Mouse (Mus musculus) forebrain, embryonic 11.5 days (tissue): Measurements from ENCODE around the gene Slc25a5. TPM values are rescaled to one million over a fixed set of nuclear protein-coding genes. Genes with fewer than 3 reads are reported as not detected.

Source experiments
- ATAC-seq: fragments of 200-750 bp; cut with Nextera tagmentation; replicated peaks from 2 replicates; pipeline ENCODE4 v1.8.0; 2017; ENCODE audit warnings: moderate TSS enrichment; ENCODE audit not compliant: low FRiP score
- DNase-seq: peaks from one replicate; pipeline ENCODE4 v3.0.0-alpha.2; 2017; ENCODE audit warnings: low spot score
- H3K27ac ChIP-seq: fragments of 300-500 bp; sonication (generic); 2 replicates; pipeline ENCODE4 v1.5.1; 2014; ENCODE audit warnings: low read depth, low read length
- H3K27me3 ChIP-seq: fragments of 300-500 bp; sonication (generic); 2 replicates; pipeline ENCODE4 v1.6.1; 2014; ENCODE audit warnings: mild to moderate bottlenecking, low read length, mixed read lengths; ENCODE audit not compliant: control insufficient read depth, insufficient read depth
- H3K36me3 ChIP-seq: fragments of 300-500 bp; sonication (generic); 2 replicates; pipeline ENCODE4 v1.6.1; 2014; ENCODE audit warnings: mild to moderate bottlenecking, low read length, moderate library complexity, mixed read lengths; ENCODE audit not compliant: control insufficient read depth, insufficient read depth
- H3K4me1 ChIP-seq: fragments of 300-500 bp; sonication (generic); replicated peaks from 2 replicates; pipeline ENCODE4 v1.6.1; 2014; ENCODE audit warnings: low read length, mixed read lengths; ENCODE audit not compliant: control insufficient read depth, insufficient read depth
- H3K4me2 ChIP-seq: fragments of 300-500 bp; sonication (generic); 2 replicates; pipeline ENCODE4 v1.6.1; 2014; ENCODE audit warnings: low read depth, mild to moderate bottlenecking, low read length, moderate library complexity, mixed read lengths; ENCODE audit not compliant: severe bottlenecking
- H3K4me3 ChIP-seq: fragments of 300-500 bp; sonication (generic); 2 replicates; pipeline ENCODE4 v1.5.1; 2014; ENCODE audit warnings: low read depth, low read length
- H3K9ac ChIP-seq: fragments of 300-500 bp; sonication (generic); 2 replicates; pipeline ENCODE4 v1.6.1; 2014; ENCODE audit warnings: low read length
- H3K9me3 ChIP-seq: fragments of 300-500 bp; sonication (generic); 2 replicates; pipeline ENCODE4 v1.6.1; 2016; ENCODE audit warnings: low read length, mixed read lengths; ENCODE audit not compliant: control insufficient read depth
- WGBS: fragments of 180-500 bp; shearing (Covaris S2); extraction: QIAGEN DNeasy Blood & Tissue Kit; methylation state at CpG from one replicate; pipeline ENCODE4 v1.1.7; 2014; 5-methylcytosine and 5-hydroxymethylcytosine counted together
- polyA plus RNA-seq: library from polyadenylated mRNA; unstranded; fragments of >200 nt; fragmentation: Nextera tagmentation; extraction: Ambion mirVana; gene quantifications from 2 replicates; pipeline ENCODE4 v1.2.1, GENCODE M21; 2014

The Slc25a5 gene
- polyA plus RNA-seq, 1 experiment from 2014 or later, result 819 TPM

DNA sequence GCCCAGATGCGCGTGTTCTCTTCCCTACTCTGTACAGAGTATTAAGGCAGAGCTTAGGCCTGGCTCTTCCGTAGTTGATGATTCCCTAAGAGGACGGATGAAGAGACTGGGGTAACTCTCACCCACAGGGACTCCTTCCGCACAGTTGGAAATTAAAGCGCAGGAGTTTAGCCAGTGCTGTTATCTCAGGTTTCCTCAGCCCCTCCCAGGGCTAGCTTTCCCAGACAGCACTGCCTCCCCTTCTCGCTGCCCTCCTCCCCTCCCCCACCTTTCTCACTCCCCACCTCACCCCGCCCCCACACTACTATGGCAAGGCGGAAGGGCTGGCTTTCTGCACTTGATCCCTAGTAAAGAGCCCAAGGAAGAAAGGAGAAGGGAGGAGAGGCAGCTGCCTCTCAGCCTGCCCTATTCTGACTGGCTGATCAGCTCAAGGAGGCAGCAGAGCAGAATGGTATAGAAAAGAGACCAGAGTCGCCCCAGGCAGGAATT is 21.5 kb downstream of the Slc25a5 start:
- DNase-seq (peak; percentile 89), ATAC-seq (peak; percentile 95)
- Histone ChIP-seq H3K27ac (peak overlapping the region; percentile 75), H3K4me3 (no peak overlapping the region; the same call in 1 of the 2 replicates), H3K9me3 (no peaks in the 10 kb centered on the region), H3K4me2 (peak overlapping the region; percentile 44), H3K4me1 (0 out of 2 replicates have a peak, but pooled peaks cover 4% of the 10 kb centered on the region), H3K27me3 (no peaks in the 10 kb centered on the region), H3K9ac (peak overlapping the region; percentile 16; the same call in 1 of the 2 replicates), H3K36me3 (no peaks in the 10 kb centered on the region)
- 18% methylated on average over 10 of the region's 10 CpGs for WGBS

DNA sequence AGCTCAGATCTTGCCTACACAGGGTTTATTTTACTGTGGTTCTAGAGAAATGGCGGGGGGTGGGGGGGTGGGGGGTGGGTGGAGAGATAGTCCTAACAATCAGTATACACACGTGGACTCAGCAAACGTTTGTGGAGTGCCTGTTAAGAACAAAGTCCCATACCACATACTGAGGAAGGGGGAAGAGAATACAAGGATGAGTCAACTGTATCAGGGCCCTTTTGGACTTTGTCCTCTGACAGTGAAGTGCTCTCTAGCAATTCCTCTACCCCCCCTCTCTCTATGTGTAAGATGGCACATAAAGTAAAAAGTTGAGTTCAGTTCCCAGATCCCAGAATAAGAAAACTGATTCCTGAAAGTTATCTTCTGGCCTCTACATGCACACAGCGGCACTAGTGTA is 24.1 kb downstream of the Slc25a5 start:
- H3K27me3 ChIP-seq, result no peaks in the 10 kb centered on the region
- 57% methylated on average over 4 of the region's 4 CpGs for WGBS
- no peaks in the 10 kb centered on the region for H3K9me3 ChIP-seq
- H3K4me3 ChIP-seq, result no peak overlapping the region
- no peak overlapping the region for H3K9ac ChIP-seq
- H3K27ac ChIP-seq, result no peak overlapping the region
- ATAC-seq (no peak), DNase-seq (no peak)
- no peak overlapping the region for H3K4me2 ChIP-seq
- no peaks in the 10 kb centered on the region for H3K36me3 ChIP-seq
- H3K4me1 ChIP-seq, result 0 out of 2 replicates have a peak, but pooled peaks cover 4% of the 10 kb centered on the region

DNA sequence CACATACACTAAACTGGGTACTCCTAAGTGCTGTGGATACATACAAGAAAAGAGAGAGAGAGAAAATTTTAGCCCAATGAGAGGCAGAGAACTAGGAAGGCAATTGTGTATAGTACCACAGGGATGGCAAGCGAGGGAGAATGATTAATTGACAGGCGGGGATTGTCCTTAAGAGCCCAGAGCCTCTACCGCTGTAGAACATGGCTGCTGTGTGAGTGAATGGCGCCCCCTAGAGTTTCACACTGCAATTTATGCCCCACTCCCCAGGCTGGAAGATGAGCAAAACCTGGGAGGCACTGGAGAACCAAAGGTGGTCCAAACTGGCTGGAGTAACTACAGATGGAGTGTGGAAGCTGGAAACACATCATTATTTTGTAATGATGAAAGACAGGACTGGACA is 24.8 kb downstream of the Slc25a5 start:
- H3K9ac ChIP-seq, result no peak overlapping the region
- 15% methylated on average over 4 of the region's 4 CpGs for WGBS
- H3K27me3 ChIP-seq, result no peaks in the 10 kb centered on the region
- H3K4me2 ChIP-seq, result no peak overlapping the region
- H3K36me3 ChIP-seq, result no peaks in the 10 kb centered on the region
- no peak overlapping the region for H3K27ac ChIP-seq
- H3K4me1 ChIP-seq, result 0 out of 2 replicates have a peak, but pooled peaks cover 4% of the 10 kb centered on the region
- no peak for ATAC-seq
- H3K9me3 ChIP-seq, result no peaks in the 10 kb centered on the region
- peak; percentile 74 for DNase-seq
- no peak overlapping the region for H3K4me3 ChIP-seq

DNA sequence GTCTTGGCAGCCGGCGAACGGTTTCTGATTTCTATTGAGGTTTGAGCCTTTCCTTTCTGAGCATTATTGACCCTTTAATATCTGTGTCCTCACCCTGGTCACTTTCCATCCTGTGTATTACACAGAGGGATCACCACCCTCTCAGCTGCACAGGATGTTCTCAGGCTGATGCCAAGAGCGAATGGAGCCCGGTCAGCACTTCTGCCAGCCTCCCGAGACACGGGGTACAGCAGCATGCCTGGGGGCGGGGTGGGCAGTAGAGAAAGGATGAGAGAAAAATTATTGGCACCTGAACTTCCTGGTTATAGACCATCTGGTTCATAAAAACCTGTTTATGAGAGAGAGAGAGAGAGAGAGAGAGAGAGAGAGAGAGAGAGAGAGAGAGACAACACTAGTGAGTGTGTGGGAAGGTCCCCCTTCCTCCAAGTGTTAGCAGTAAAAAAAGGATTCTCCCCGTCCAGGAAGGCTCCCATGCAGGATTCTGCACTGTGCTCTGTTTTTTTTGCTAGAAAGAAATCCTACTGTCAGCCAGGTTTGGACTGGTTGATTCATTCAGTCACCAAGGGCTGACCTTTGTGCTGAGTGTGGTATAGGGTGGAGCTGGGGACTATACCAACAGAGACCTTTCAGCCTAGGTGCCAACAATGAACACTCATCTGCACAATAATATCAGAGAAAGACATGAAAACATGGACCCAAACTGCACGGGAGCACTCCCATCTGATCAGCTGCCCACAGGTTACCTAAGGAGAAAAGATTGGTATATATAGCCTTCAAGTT is 28.7 kb downstream of the Slc25a5 start:
- Histone ChIP-seq H3K4me1 (no peaks in the 10 kb centered on the region), H3K4me2 (no peak overlapping the region), H3K27ac (no peak overlapping the region), H3K9ac (no peak overlapping the region), H3K36me3 (no peaks in the 10 kb centered on the region), H3K4me3 (no peak overlapping the region), H3K9me3 (no peaks in the 10 kb centered on the region), H3K27me3 (no peaks in the 10 kb centered on the region)
- no peak for ATAC-seq
- DNase-seq, result no peak
- WGBS, result 88% methylated on average over 10 of the region's 10 CpGs

DNA sequence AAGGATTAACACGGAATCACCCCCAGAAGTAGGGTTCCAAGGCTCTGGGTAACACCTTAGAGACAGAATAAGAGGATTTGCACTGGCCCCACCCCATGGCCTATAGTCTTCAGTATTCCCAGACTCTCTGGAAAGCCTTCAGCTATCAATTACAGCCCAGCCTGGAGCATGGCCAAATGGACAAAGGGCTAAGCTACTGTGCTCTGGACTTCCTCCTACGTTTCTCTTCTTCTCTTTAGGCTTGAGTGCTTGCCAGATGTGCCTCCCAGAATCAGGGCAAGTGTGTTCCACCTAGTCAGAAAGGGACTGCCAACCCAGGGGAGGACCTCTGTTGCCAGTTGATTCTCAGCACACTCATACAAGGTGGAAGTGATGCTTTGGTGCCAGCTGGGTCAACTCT is 29.6 kb downstream of the Slc25a5 start:
- ATAC-seq (no peak), DNase-seq (no peak)
- no peak overlapping the region for H3K27ac ChIP-seq
- no peaks in the 10 kb centered on the region for H3K4me1 ChIP-seq
- WGBS, result 57% methylated on average over 2 of the region's 2 CpGs
- no peaks in the 10 kb centered on the region for H3K27me3 ChIP-seq
- no peaks in the 10 kb centered on the region for H3K9me3 ChIP-seq
- no peak overlapping the region for H3K9ac ChIP-seq
- H3K4me3 ChIP-seq, result no peak overlapping the region
- no peaks in the 10 kb centered on the region for H3K36me3 ChIP-seq
- no peak overlapping the region for H3K4me2 ChIP-seq

DNA sequence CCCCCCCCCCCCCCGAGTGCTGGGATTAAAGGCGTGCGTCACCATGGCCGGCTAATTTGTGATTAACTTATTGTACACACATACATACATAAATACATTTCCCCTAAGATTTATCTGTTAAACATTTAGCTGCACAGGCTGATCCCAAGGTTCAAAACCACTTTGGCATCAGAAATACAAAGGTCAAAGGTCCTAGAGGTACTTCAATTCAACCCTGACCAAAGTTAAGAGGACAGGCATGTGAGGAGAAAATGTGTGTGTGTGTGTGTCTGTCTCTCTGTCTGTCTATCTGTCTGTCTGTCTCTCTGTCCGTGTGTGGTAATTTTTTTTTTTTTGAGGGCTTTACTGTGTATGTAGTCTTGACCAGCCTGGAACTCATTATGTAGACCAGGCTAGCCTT is 31.4 kb downstream of the Slc25a5 start:
- H3K27ac ChIP-seq, result no peak overlapping the region
- ATAC-seq (no peak), DNase-seq (no peak)
- 95% methylated on average over 4 of the region's 5 CpGs for WGBS
- no peaks in the 10 kb centered on the region for H3K4me1 ChIP-seq
- H3K4me2 ChIP-seq, result no peak overlapping the region
- no peaks in the 10 kb centered on the region for H3K9me3 ChIP-seq
- no peak overlapping the region for H3K9ac ChIP-seq
- H3K4me3 ChIP-seq, result no peak overlapping the region
- no peaks in the 10 kb centered on the region for H3K36me3 ChIP-seq
- no peaks in the 10 kb centered on the region for H3K27me3 ChIP-seq

DNA sequence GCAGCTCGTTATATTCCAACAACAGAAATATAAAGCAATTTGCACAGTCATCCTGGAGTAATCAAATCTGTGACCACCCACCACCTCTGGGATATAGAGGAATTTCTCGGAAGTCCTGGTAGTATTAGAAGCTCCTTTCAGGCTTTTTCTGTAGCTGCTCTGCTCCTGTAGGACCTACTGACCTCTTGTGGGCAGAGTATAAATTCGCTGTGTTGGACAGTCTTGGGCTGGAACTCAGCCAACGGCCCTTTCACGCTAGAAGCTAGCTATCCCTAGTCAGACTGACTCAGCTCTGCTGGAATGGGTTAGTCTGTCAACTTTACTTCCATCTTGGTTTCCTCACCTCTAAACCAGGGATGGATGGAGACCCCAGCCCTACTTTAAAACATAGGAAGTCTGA is 34.8 kb downstream of the Slc25a5 start:
- Histone ChIP-seq H3K9ac (no peak overlapping the region), H3K27ac (no peak overlapping the region), H3K36me3 (no peaks in the 10 kb centered on the region), H3K4me3 (no peak overlapping the region), H3K4me1 (no peaks in the 10 kb centered on the region), H3K27me3 (no peaks in the 10 kb centered on the region), H3K9me3 (no peaks in the 10 kb centered on the region), H3K4me2 (no peak overlapping the region)
- no peak for DNase-seq
- ATAC-seq, result no peak
- WGBS, result 33% methylated on average over 5 of the region's 5 CpGs

DNA sequence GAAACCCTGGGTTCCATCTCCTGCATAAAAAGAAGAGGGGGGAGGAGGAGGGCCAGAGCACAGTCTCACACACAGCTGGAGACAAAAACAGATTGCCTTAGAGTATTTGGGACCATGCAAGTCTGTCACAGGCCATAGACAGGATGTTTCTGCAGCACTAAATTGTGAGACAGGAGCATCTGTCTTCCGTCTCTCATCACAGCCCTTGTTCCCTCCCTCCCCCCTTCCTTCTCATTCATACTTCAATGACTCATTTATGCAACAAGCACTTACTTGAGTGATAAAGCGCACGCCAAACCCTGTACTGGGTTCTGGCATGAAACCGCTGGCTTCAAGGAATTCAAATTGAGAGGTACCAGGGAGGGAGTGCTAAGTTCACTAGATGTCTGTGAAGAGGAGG is 36.2 kb downstream of the Slc25a5 start:
- no peak overlapping the region for H3K4me3 ChIP-seq
- no peaks in the 10 kb centered on the region for H3K27me3 ChIP-seq
- DNase-seq (no peak), ATAC-seq (no peak)
- H3K4me1 ChIP-seq, result no peaks in the 10 kb centered on the region
- H3K4me2 ChIP-seq, result no peak overlapping the region
- no peak overlapping the region for H3K27ac ChIP-seq
- WGBS, result 74% methylated on average over 4 of the region's 4 CpGs
- H3K9ac ChIP-seq, result no peak overlapping the region
- H3K36me3 ChIP-seq, result no peaks in the 10 kb centered on the region
- no peaks in the 10 kb centered on the region for H3K9me3 ChIP-seq
